Mouse (Mus musculus): ENCODE results near the gene Cit. TPM values are rescaled to one million over a fixed set of nuclear protein-coding genes. Genes with fewer than 3 reads are reported as not detected.

The Cit gene
- polyA plus RNA-seq, 1 experiment from 2014 or later, result 27.5 TPM

DNA sequence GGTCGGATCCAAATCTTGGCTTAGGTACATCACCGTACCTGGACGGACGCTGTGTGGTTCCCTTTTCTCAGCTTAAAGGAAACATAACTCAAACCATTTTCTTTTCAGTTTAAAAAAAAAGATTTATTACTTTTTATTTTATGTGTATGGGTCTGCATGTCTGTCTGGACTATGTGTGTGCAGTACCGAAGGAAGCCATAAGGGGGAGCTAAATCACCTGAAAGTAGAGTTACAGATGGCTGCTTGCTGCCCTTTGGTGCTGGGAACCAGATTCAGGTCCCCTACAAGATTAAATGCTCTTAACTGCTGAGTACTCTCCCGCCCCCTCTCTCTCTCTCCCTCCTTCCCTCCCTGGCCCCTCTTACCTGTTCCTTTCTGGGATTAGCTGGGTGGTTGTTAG is 112.1 kb downstream of the Cit start:
- 98% methylated on average over 6 of the region's 6 CpGs for WGBS
- Histone ChIP-seq H3K4me2 (replicated peaks) (no peak overlapping the region), H3K27me3 (ENCODE audit: control insufficient read depth, insufficient read depth, low read length) (no peaks in the 10 kb centered on the region), H3K4me1 (replicated peaks; ENCODE audit: control insufficient read depth, insufficient read depth, low read length) (no peaks in the 10 kb centered on the region), H3K4me3 (replicated peaks; ENCODE audit: low read length) (no peak overlapping the region), H3K9me3 (ENCODE audit: control insufficient read depth, low read length) (peaks cover 4% of the 10 kb centered on the region; the same call in 1 of the 2 replicates), H3K36me3 (replicated peaks; ENCODE audit: control insufficient read depth, insufficient read depth) (peaks cover 19% of the 10 kb centered on the region), H3K9ac (no peak overlapping the region), H3K27ac (no peak overlapping the region)
- DNase-seq (ENCODE audit: low spot score) (no peak), ATAC-seq (ENCODE audit: low FRiP score) (no peak)

DNA sequence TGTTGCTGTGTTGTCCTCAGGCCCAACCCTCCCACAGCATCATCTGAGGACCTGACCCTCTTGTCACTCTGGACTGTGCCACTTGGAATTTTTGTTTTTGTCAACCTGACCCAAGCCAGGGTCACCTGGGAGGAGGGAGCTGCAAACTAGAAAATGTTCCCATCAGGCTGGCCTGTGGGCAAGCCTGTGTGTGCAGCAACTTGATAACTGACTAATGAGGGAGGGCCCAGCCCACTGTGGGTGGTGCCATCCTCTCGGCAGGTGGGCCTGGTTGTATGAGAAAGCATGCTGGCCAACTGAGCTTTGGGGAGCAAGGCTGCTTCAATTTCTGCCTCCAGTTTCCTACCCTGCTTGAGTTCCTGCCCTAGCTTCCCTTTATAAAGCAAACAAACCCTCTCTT is 113.3 kb downstream of the Cit start:
- no peaks in the 10 kb centered on the region for H3K27me3 ChIP-seq (ENCODE audit: control insufficient read depth, insufficient read depth, low read length)
- no peak overlapping the region for H3K4me3 ChIP-seq (replicated peaks; ENCODE audit: low read length)
- H3K4me1 ChIP-seq (replicated peaks; ENCODE audit: control insufficient read depth, insufficient read depth, low read length), result no peaks in the 10 kb centered on the region
- H3K27ac ChIP-seq, result no peak overlapping the region
- no peak for ATAC-seq (ENCODE audit: low FRiP score)
- no peak for DNase-seq (ENCODE audit: low spot score)
- H3K4me2 ChIP-seq (replicated peaks), result no peak overlapping the region
- peaks cover 13% of the 10 kb centered on the region; the same call in 1 of the 2 replicates for H3K36me3 ChIP-seq (replicated peaks; ENCODE audit: control insufficient read depth, insufficient read depth)
- H3K9ac ChIP-seq, result no peak overlapping the region
- peaks cover 4% of the 10 kb centered on the region; the same call in 1 of the 2 replicates for H3K9me3 ChIP-seq (ENCODE audit: control insufficient read depth, low read length)
- WGBS, result 67% methylated on average over 1 of the region's 1 CpGs

DNA sequence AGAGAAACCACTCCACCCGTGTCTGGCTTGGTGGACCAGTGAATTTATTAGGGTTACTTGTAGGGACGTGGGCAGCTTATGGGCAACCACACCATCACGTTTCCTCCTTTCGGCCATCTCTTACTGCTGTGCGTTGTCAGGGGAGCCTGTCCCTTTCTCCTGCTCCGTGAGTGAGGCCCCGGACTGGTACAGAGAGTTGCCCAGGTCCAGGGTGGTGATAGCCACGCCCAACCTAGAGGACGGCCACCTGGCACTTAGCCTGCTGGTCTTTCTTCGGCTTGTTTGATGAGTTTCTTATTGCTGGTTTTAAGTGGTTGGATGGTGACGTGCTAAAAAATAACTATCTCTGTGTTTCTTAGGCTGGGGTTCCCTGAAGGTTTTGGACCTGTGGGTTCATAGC is 113.7 kb downstream of the Cit start:
- no peak for ATAC-seq (ENCODE audit: low FRiP score)

DNA sequence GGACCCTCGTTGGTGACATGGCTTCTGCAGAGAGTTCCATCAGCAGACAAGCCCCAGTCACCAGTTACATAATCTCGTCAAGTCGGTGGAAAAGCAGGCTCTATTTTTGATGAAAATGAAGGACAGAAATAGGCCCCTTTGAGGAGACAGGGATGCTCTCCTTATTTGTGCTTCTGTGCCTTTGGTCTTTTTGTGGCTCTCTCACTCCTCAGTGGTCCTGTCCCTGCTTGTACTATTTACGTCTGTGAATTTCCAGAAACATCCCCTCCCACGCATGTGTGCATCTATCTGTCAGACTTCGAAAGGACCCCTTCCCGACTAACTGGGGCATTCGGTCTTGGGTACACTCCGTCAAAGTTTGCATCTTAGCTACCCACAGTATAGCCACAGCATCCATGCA is 116.7 kb downstream of the Cit start:
- no peaks in the 10 kb centered on the region for H3K4me1 ChIP-seq (replicated peaks; ENCODE audit: control insufficient read depth, insufficient read depth, low read length)
- H3K4me2 ChIP-seq (replicated peaks), result no peak overlapping the region
- H3K9me3 ChIP-seq (ENCODE audit: control insufficient read depth, low read length), result peaks cover 4% of the 10 kb centered on the region; the same call in 1 of the 2 replicates
- H3K27me3 ChIP-seq (ENCODE audit: control insufficient read depth, insufficient read depth, low read length), result no peaks in the 10 kb centered on the region
- 0 out of 2 replicates have a peak, but pooled peaks cover 4% of the 10 kb centered on the region for H3K36me3 ChIP-seq (replicated peaks; ENCODE audit: control insufficient read depth, insufficient read depth)
- no peak overlapping the region for H3K27ac ChIP-seq
- ATAC-seq (ENCODE audit: low FRiP score) (no peak), DNase-seq (ENCODE audit: low spot score) (no peak)
- no peak overlapping the region for H3K4me3 ChIP-seq (replicated peaks; ENCODE audit: low read length)
- 94% methylated on average over 9 of the region's 9 CpGs for WGBS
- no peak overlapping the region for H3K9ac ChIP-seq

More for the DNA sequence above, 113.7 kb downstream of the Cit start:
- H3K36me3 ChIP-seq (replicated peaks; ENCODE audit: control insufficient read depth, insufficient read depth), result peaks cover 10% of the 10 kb centered on the region; the same call in 1 of the 2 replicates
- H3K27ac ChIP-seq, result no peak overlapping the region
- H3K9me3 ChIP-seq (ENCODE audit: control insufficient read depth, low read length), result peaks cover 4% of the 10 kb centered on the region; the same call in 1 of the 2 replicates
- H3K27me3 ChIP-seq (ENCODE audit: control insufficient read depth, insufficient read depth, low read length), result no peaks in the 10 kb centered on the region
- no peaks in the 10 kb centered on the region for H3K4me1 ChIP-seq (replicated peaks; ENCODE audit: control insufficient read depth, insufficient read depth, low read length)
- no peak overlapping the region for H3K4me3 ChIP-seq (replicated peaks; ENCODE audit: low read length)
- no peak overlapping the region for H3K4me2 ChIP-seq (replicated peaks)
- no peak overlapping the region for H3K9ac ChIP-seq
- 93% methylated on average over 11 of the region's 11 CpGs for WGBS
- no peak for DNase-seq (ENCODE audit: low spot score)

DNA sequence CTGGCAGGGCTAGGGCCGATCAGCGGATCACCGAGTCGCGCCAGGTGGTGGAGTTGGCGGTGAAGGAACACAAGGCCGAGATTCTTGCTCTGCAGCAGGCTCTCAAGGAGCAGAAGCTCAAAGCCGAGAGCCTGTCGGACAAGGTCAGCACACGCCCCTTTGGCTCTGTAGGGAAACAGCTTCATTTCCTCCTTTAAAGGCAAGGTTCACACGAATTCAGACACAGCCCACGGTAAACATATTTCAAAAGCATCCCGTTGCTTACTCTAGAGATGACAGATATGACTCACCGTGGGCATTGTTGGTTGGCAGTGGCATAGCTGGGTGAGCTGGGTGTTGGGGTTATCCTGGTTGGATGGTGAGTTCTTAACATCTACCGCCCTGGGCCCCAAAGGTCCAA is 126.2 kb downstream of the Cit start:
- Histone ChIP-seq H3K4me2 (replicated peaks) (no peak overlapping the region), H3K4me3 (replicated peaks; ENCODE audit: low read length) (no peak overlapping the region), H3K36me3 (replicated peaks; ENCODE audit: control insufficient read depth, insufficient read depth) (0 out of 2 replicates have a peak, but pooled peaks cover 15% of the 10 kb centered on the region), H3K9me3 (ENCODE audit: control insufficient read depth, low read length) (no peaks in the 10 kb centered on the region), H3K4me1 (replicated peaks; ENCODE audit: control insufficient read depth, insufficient read depth, low read length) (no peaks in the 10 kb centered on the region), H3K27ac (no peak overlapping the region), H3K9ac (no peak overlapping the region), H3K27me3 (ENCODE audit: control insufficient read depth, insufficient read depth, low read length) (no peaks in the 10 kb centered on the region)
- 91% methylated on average over 15 of the region's 15 CpGs for WGBS
- ATAC-seq (ENCODE audit: low FRiP score) (no peak), DNase-seq (ENCODE audit: low spot score) (no peak)

DNA sequence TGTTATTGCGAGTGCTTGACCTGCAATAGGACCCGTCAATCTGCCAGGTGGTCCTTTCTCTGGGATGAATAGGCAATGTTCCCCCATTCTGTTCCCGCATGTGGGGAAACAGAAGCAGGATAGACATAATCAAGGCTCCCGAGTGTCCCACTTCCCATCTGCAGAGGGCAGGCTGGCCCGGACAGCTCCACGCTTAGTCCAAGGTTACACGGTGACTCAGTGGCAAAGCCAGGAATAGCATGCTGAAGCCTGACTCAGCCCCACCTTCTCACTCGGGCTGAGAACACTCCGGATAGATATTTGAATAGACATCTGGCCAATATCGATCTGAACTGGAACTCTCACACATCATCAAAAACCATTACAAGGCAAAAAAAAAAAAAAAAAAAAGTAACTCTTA is 130.6 kb downstream of the Cit start:
- no peak for ATAC-seq (ENCODE audit: low FRiP score)

DNA sequence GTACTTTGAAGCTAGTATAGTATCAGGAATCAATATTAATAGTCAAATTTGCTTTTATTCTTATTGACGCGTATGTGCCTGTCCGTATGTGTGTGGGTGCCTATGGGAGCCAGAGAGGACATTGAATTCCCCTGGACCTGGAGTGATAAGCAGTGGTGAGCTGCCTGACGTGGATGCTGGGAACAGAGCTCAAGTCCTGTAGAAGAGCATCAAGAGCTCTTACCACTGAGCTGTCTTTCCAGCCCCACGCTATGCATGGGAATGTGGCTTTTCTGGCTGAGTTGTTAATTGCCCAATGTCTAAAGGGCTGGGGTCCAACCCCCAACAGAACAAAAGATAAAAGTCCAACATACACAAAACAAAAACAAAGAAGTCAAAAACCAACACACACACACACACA is 131.4 kb downstream of the Cit start:
- ATAC-seq (ENCODE audit: low FRiP score) (no peak), DNase-seq (ENCODE audit: low spot score) (no peak)
- no peak overlapping the region for H3K27ac ChIP-seq
- no peaks in the 10 kb centered on the region for H3K9me3 ChIP-seq (ENCODE audit: control insufficient read depth, low read length)
- H3K4me2 ChIP-seq (replicated peaks), result no peak overlapping the region
- H3K4me3 ChIP-seq (replicated peaks; ENCODE audit: low read length), result no peak overlapping the region
- H3K36me3 ChIP-seq (replicated peaks; ENCODE audit: control insufficient read depth, insufficient read depth), result 0 out of 2 replicates have a peak, but pooled peaks cover 8% of the 10 kb centered on the region
- H3K4me1 ChIP-seq (replicated peaks; ENCODE audit: control insufficient read depth, insufficient read depth, low read length), result peaks cover 3% of the 10 kb centered on the region; the same call in 1 of the 2 replicates
- no peaks in the 10 kb centered on the region for H3K27me3 ChIP-seq (ENCODE audit: control insufficient read depth, insufficient read depth, low read length)
- no peak overlapping the region for H3K9ac ChIP-seq
- 87% methylated on average over 5 of the region's 5 CpGs for WGBS

More for the DNA sequence above, 130.6 kb downstream of the Cit start:
- Histone ChIP-seq H3K9me3 (ENCODE audit: control insufficient read depth, low read length) (no peaks in the 10 kb centered on the region), H3K27ac (no peak overlapping the region), H3K4me2 (replicated peaks) (no peak overlapping the region), H3K36me3 (replicated peaks; ENCODE audit: control insufficient read depth, insufficient read depth) (0 out of 2 replicates have a peak, but pooled peaks cover 8% of the 10 kb centered on the region), H3K27me3 (ENCODE audit: control insufficient read depth, insufficient read depth, low read length) (no peaks in the 10 kb centered on the region), H3K9ac (no peak overlapping the region), H3K4me1 (replicated peaks; ENCODE audit: control insufficient read depth, insufficient read depth, low read length) (peaks cover 3% of the 10 kb centered on the region; the same call in 1 of the 2 replicates), H3K4me3 (replicated peaks; ENCODE audit: low read length) (no peak overlapping the region)
- WGBS, result 89% methylated on average over 10 of the region's 10 CpGs
- no peak for DNase-seq (ENCODE audit: low spot score)

DNA sequence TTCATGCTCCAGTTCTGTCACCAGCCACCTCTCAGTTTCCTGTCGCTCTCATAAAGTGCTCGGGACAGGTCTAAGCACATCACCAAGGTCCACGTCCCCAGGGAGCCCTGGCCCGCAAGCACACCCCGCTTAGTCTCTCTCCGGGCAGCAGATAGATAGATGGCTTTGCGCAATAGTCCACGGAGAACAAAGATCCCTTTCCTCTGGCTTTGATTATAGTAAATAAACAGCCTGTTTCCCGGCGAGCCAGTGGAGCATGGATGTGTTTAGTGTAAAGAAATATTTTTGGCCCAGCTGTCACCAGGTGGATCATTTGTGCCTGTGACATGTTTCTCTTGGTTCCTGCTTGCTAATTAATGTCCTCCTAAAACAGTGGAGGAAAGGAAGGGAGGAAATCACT is 132.2 kb downstream of the Cit start:
- Histone ChIP-seq H3K27me3 (ENCODE audit: control insufficient read depth, insufficient read depth, low read length) (no peaks in the 10 kb centered on the region), H3K27ac (no peak overlapping the region), H3K4me2 (replicated peaks) (no peak overlapping the region), H3K4me3 (replicated peaks; ENCODE audit: low read length) (no peak overlapping the region), H3K9ac (no peak overlapping the region), H3K4me1 (replicated peaks; ENCODE audit: control insufficient read depth, insufficient read depth, low read length) (peaks cover 3% of the 10 kb centered on the region; the same call in 1 of the 2 replicates), H3K36me3 (replicated peaks; ENCODE audit: control insufficient read depth, insufficient read depth) (peaks cover 8% of the 10 kb centered on the region; the same call in 1 of the 2 replicates), H3K9me3 (ENCODE audit: control insufficient read depth, low read length) (no peaks in the 10 kb centered on the region)
- ATAC-seq (ENCODE audit: low FRiP score) (no peak), DNase-seq (ENCODE audit: low spot score) (no peak)
- WGBS, result 73% methylated on average over 10 of the region's 10 CpGs

DNA sequence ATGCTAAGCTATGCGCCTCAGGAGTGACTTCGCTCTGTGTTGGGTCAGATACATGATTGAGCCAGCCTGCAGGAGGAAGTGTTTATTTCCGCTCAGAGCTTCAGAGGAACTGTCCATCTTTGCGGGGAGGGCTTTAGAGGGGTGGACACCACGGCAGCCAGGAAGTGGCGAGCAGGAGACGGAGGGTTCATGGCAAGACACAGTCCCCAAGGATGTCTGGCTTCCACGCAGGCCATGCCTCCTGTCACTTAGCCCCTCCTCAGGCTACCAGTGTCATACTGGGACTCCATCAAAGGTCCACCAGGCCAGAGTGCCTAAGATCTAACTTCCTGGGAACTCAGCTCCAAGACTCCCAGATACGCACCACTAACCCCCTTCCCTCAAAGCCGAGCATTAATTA is 132.7 kb downstream of the Cit start:
- no peaks in the 10 kb centered on the region for H3K9me3 ChIP-seq (ENCODE audit: control insufficient read depth, low read length)
- H3K4me2 ChIP-seq (replicated peaks), result no peak overlapping the region
- no peak for ATAC-seq (ENCODE audit: low FRiP score)
- peaks cover 8% of the 10 kb centered on the region; the same call in 1 of the 2 replicates for H3K36me3 ChIP-seq (replicated peaks; ENCODE audit: control insufficient read depth, insufficient read depth)
- peaks cover 3% of the 10 kb centered on the region; the same call in 1 of the 2 replicates for H3K4me1 ChIP-seq (replicated peaks; ENCODE audit: control insufficient read depth, insufficient read depth, low read length)
- DNase-seq (ENCODE audit: low spot score), result no peak
- WGBS, result 75% methylated on average over 10 of the region's 10 CpGs
- no peaks in the 10 kb centered on the region for H3K27me3 ChIP-seq (ENCODE audit: control insufficient read depth, insufficient read depth, low read length)
- H3K9ac ChIP-seq, result no peak overlapping the region
- H3K27ac ChIP-seq, result no peak overlapping the region
- H3K4me3 ChIP-seq (replicated peaks; ENCODE audit: low read length), result no peak overlapping the region

DNA sequence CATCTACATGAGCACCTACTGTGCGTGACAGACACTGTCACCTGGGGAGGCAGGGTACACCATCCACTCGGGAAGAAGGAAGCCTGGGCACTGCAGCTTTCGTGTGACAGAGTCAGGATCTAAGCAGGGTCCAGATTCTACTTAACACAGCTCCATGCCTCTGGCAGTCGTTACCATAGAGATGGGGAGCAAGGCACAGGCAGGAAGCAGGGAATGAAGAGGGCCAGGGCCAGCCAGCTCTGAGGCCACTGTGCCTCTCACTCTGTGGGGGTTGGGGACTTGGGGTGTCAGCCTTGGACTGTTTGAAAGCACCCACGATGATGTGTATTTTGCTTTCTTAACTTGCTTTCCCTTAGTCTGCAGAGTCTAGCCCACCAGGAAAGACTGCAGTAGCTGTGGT is 133.2 kb downstream of the Cit start:
- ATAC-seq (ENCODE audit: low FRiP score), result peak; percentile 40; the same call in 1 of the 2 replicates
- Histone ChIP-seq H3K9ac (no peak overlapping the region), H3K36me3 (replicated peaks; ENCODE audit: control insufficient read depth, insufficient read depth) (peaks cover 8% of the 10 kb centered on the region; the same call in 1 of the 2 replicates), H3K4me2 (replicated peaks) (no peak overlapping the region), H3K4me1 (replicated peaks; ENCODE audit: control insufficient read depth, insufficient read depth, low read length) (peaks cover 3% of the 10 kb centered on the region; the same call in 1 of the 2 replicates), H3K27me3 (ENCODE audit: control insufficient read depth, insufficient read depth, low read length) (no peaks in the 10 kb centered on the region), H3K4me3 (replicated peaks; ENCODE audit: low read length) (no peak overlapping the region), H3K27ac (peak overlapping the region; percentile 12; the same call in 1 of the 2 replicates), H3K9me3 (ENCODE audit: control insufficient read depth, low read length) (no peaks in the 10 kb centered on the region)
- DNase-seq (ENCODE audit: low spot score), result no peak
- WGBS, result 61% methylated on average over 5 of the region's 5 CpGs

All from hindbrain, embryonic 14.5 days (tissue).